Mouse (Mus musculus) ES-E14 (cell line): ENCODE data around the gene Prkd2.

Experiments used
- HCFC1 ChIP-seq: IDR thresholded peaks from 2 replicates; pipeline ENCODE4 v1.6.1; 2012; ENCODE audit warnings: low read length, inconsistent platforms, borderline replicate concordance; ENCODE audit not compliant: insufficient read depth
- MAFK ChIP-seq: IDR thresholded peaks from 2 replicates; pipeline ENCODE4 v1.6.1; 2014; ENCODE audit warnings: mild to moderate bottlenecking, low read depth, low read length, inconsistent platforms; ENCODE audit not compliant: insufficient read depth
- ZC3H11A ChIP-seq: IDR thresholded peaks from 2 replicates; pipeline ENCODE4 v1.6.1; 2012; ENCODE audit warnings: low read depth, mild to moderate bottlenecking, inconsistent platforms, low read length, borderline replicate concordance
- ZNF384 ChIP-seq: IDR thresholded peaks from 2 replicates; pipeline ENCODE4 v1.6.1; 2012; ENCODE audit warnings: low read depth, low read length, inconsistent platforms

- TF ChIP-seq ZC3H11A (no peak), ZNF384 (no peak), MAFK (no peak), HCFC1 (no peak)
Measured at GRCm38 (mm10) chr7:16843441-16844171, 904 bp downstream of the Prkd2 start.
